Mouse (Mus musculus) limb, embryonic 14.5 days (tissue): ENCODE measurements around the gene Dact1. TPM values are rescaled to one million over a fixed set of nuclear protein-coding genes. Genes with fewer than 3 reads are reported as not detected.

Experiments used
- ATAC-seq: fragments of 200-750 bp; cut with Nextera tagmentation; 2 replicates; pipeline ENCODE4 v1.8.0; 2017; ENCODE audit warnings: low read depth, moderate number of reproducible peaks, moderate TSS enrichment; ENCODE audit not compliant: low FRiP score
- DNase-seq: peaks from one replicate; pipeline ENCODE4 v3.0.0-alpha.2; 2015; ENCODE audit warnings: low spot score
- H3K27ac ChIP-seq: fragments of 300-500 bp; sonication (generic); replicated peaks from 2 replicates; pipeline ENCODE4 v1.5.1; 2014; ENCODE audit warnings: low read depth, mild to moderate bottlenecking, low read length, moderate library complexity, mixed read lengths
- H3K27me3 ChIP-seq: fragments of 300-500 bp; sonication (generic); 2 replicates; pipeline ENCODE4 v1.6.1; 2014; ENCODE audit warnings: low read length, mixed read lengths; ENCODE audit not compliant: control insufficient read depth, insufficient read depth
- H3K36me3 ChIP-seq: fragments of 300-500 bp; sonication (generic); 2 replicates; pipeline ENCODE4 v1.6.1; 2014; ENCODE audit warnings: mild to moderate bottlenecking, low read length, moderate library complexity, mixed read lengths; ENCODE audit not compliant: control insufficient read depth, insufficient read depth
- H3K4me1 ChIP-seq: fragments of 300-500 bp; sonication (generic); 2 replicates; pipeline ENCODE4 v1.6.1; 2014; ENCODE audit warnings: antibody characterized with exemption, low read length, mixed read lengths; ENCODE audit not compliant: control insufficient read depth, insufficient read depth
- H3K4me2 ChIP-seq: fragments of 300-500 bp; sonication (generic); replicated peaks from 2 replicates; pipeline ENCODE4 v1.6.1; 2014; ENCODE audit warnings: low read depth, mild to moderate bottlenecking, low read length, moderate library complexity; ENCODE audit not compliant: severe bottlenecking
- H3K4me3 ChIP-seq: fragments of 300-500 bp; sonication (generic); replicated peaks from 2 replicates; pipeline ENCODE4 v1.5.1; 2014; ENCODE audit warnings: low read length
- H3K9ac ChIP-seq: fragments of 300-500 bp; sonication (generic); 2 replicates; pipeline ENCODE4 v1.6.1; 2014; ENCODE audit warnings: mild to moderate bottlenecking, low read depth, low read length, moderate library complexity; ENCODE audit not compliant: severe bottlenecking
- H3K9me3 ChIP-seq: fragments of 300-500 bp; sonication (generic); 2 replicates; pipeline ENCODE4 v1.6.1; 2016; ENCODE audit warnings: low read length; ENCODE audit not compliant: control insufficient read depth
- POLR2A ChIP-seq: fragments of 200-500 bp; IDR thresholded peaks from 2 replicates; pipeline ENCODE4 v1.8.0; 2012; ENCODE audit warnings: inconsistent platforms, mild to moderate bottlenecking, moderate library complexity, borderline replicate concordance; ENCODE audit not compliant: insufficient read depth, insufficient read length; ENCODE audit errors: extremely low read depth
- WGBS: fragments of 180-500 bp; shearing (Covaris S2); extraction: QIAGEN DNeasy Blood & Tissue Kit; methylation state at CpG from one replicate; pipeline ENCODE4 v1.1.7; 2014; 5-methylcytosine and 5-hydroxymethylcytosine counted together
- polyA plus RNA-seq, 2 experiments: library from polyadenylated mRNA; depleted of rRNA in 1 of 2; stranded (reverse) in 1 of 2; unstranded in 1 of 2; fragments of >200 nt; fragmentation: Nextera tagmentation in 1 of 2; extraction: Ambion mirVana in 1 of 2; gene quantifications; 2 replicates each; pipeline versions ENCODE4 v1.2.1 to v1.2.3; 2012 to 2014

The Dact1 gene
- 30.4 and 36.7 TPM in 2 replicates for polyA plus RNA-seq (2012; rRNA removed)
- polyA plus RNA-seq (2014; fragmentation: Nextera tagmentation; extraction: Ambion mirVana): 14.8 and 17.4 TPM in 2 replicates

GRCm38 (mm10) chr12:71309581-71310067 is at the start of gene Dact1:
Gene Dact1 (plus strand): TSS chr12:71309884.
- peak within 1 kb of the TSS; percentile 95 for H3K9ac ChIP-seq
- H3K4me1 ChIP-seq: peaks cover 9% of the 10 kb centered on the region
- H3K36me3 ChIP-seq: peaks cover 21% of the 10 kb centered on the region
- no peak for TF ChIP-seq POLR2A
- ATAC-seq (peak; percentile 87), DNase-seq (peak; percentile 63)
- WGBS: under 1% methylated on average over 36 of the region's 76 CpGs
- H3K9me3 ChIP-seq: no peaks in the 10 kb centered on the region
- peak within 1 kb of the TSS; percentile 88 for H3K27ac ChIP-seq
- H3K4me2 ChIP-seq: peak within 1 kb of the TSS; percentile 76
- H3K27me3 ChIP-seq: no peaks in the 10 kb centered on the region
- H3K4me3 ChIP-seq: peak within 1 kb of the TSS; percentile 91

DNA sequence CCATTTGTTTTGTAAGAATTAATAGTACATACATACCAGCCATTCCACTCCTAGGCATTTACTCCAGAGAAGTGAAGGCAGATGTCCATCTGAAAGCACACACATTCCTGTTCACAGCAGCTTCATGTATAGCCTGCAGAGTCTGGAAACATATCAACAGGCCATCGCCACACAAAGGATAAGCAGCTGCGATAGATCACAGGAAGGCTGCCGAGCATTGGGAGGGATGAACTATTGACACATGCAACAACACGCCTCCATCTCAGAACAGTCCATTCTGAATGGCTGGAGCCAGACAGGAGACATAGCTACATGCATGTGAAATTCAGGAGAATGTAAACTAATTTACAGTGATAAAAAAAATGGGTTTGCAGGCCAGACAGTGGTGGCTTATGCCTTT is 45.5 kb upstream of the Dact1 start:
- H3K27me3 ChIP-seq: no peaks in the 10 kb centered on the region
- no peaks in the 10 kb centered on the region for H3K4me1 ChIP-seq
- H3K4me2 ChIP-seq: no peak overlapping the region
- TF ChIP-seq POLR2A: no peak
- H3K9me3 ChIP-seq: peaks cover 4% of the 10 kb centered on the region; the same call in 1 of the 2 replicates
- no peak overlapping the region for H3K9ac ChIP-seq
- no peak overlapping the region for H3K27ac ChIP-seq
- no peak overlapping the region for H3K4me3 ChIP-seq
- WGBS: 76% methylated on average over 4 of the region's 4 CpGs
- no peak for DNase-seq
- H3K36me3 ChIP-seq: no peaks in the 10 kb centered on the region
- no peak for ATAC-seq

- H3K4me2 ChIP-seq: no peak overlapping the region
- no peaks in the 10 kb centered on the region for H3K27me3 ChIP-seq
- H3K4me1 ChIP-seq: no peaks in the 10 kb centered on the region
- no peak for ATAC-seq
- DNase-seq: no peak
- TF ChIP-seq POLR2A: no peak
- no peaks in the 10 kb centered on the region for H3K36me3 ChIP-seq
- H3K9me3 ChIP-seq: no peaks in the 10 kb centered on the region
- no peak overlapping the region for H3K9ac ChIP-seq
- no peak overlapping the region for H3K27ac ChIP-seq
- WGBS: 88% methylated on average over 7 of the region's 7 CpGs
- no peak overlapping the region for H3K4me3 ChIP-seq
These were observed 40.3 kb upstream of the Dact1 start for GRCm38 (mm10) chr12:71269367-71269766.

DNA sequence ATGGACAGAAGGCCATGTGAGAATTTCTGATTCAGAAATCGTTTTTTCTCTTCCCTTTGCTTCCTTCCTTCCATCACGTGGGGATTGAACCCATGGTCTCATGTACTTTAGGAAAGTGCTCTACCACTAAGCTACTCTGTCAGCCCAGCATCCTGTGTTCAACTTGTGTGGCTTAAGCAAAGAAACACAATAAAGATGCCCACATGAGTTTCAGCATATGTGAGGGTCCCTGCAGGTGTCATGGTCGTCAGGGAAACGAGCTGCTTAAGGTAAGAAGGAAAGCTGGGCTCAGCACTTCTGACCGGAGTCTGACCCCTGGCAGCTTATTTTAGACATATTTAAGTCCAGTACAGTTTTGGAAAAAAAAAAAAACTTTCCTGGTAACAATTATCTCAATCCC is 38.6 kb upstream of the Dact1 start:
- TF ChIP-seq POLR2A: no peak
- no peak overlapping the region for H3K27ac ChIP-seq
- H3K4me2 ChIP-seq: no peak overlapping the region
- no peaks in the 10 kb centered on the region for H3K4me1 ChIP-seq
- H3K36me3 ChIP-seq: no peaks in the 10 kb centered on the region
- no peaks in the 10 kb centered on the region for H3K9me3 ChIP-seq
- DNase-seq: no peak
- no peak overlapping the region for H3K9ac ChIP-seq
- H3K27me3 ChIP-seq: no peaks in the 10 kb centered on the region
- 73% methylated on average over 5 of the region's 5 CpGs for whole genome bisulfite sequencing
- no peak overlapping the region for H3K4me3 ChIP-seq
- no peak for ATAC-seq

DNA sequence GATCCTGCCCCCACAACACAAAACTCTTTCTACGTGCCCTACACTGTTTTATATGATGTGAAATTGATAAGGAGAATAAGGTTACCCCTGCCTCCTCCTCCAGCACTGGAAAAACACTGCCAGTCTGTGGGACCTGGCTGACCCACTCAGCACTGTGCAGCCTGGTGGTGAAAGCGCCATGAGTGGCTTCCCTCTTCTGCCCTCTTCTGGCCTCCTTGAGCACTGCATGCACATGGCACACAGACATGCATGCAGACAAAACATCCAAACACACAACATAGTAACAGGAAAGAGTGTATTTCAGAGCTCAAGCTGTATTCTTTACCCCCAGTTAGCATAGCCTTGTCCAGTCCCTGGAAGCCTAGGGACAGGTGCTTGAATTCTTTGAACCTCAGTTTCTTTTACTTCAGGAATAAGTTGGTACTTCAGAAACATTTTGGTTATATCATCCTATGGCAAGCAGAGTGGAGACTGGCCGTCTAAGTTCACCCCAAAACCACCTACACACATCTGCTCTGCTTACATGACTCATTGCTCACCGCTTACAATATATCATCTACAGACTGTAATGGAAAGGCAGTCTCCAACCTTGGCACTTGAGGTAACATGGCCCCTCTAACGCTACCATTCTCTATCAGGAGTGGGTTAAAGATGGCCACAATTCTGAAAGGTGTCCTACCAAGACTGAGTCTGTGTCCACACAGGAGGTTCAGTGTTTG is 35.0 kb upstream of the Dact1 start:
- TF ChIP-seq POLR2A: no peak
- 92% methylated on average over 5 of the region's 5 CpGs for WGBS

More for the DNA sequence above, 35.0 kb upstream of the Dact1 start:
- Histone ChIP-seq H3K4me3 (no peak overlapping the region), H3K9me3 (no peaks in the 10 kb centered on the region), H3K27ac (no peak overlapping the region), H3K27me3 (no peaks in the 10 kb centered on the region), H3K9ac (no peak overlapping the region), H3K4me2 (no peak overlapping the region), H3K36me3 (no peaks in the 10 kb centered on the region), H3K4me1 (no peaks in the 10 kb centered on the region)
- ATAC-seq (no peak), DNase-seq (no peak)
